Mouse (Mus musculus): ENCODE measurements around the gene 1700086D15Rik. TPM values are rescaled to one million over a fixed set of nuclear protein-coding genes. Genes with fewer than 3 reads are reported as not detected.

Gene 1700086D15Rik
- polyA plus RNA-seq, 1 experiment from 2014 or later = not detected

DNA sequence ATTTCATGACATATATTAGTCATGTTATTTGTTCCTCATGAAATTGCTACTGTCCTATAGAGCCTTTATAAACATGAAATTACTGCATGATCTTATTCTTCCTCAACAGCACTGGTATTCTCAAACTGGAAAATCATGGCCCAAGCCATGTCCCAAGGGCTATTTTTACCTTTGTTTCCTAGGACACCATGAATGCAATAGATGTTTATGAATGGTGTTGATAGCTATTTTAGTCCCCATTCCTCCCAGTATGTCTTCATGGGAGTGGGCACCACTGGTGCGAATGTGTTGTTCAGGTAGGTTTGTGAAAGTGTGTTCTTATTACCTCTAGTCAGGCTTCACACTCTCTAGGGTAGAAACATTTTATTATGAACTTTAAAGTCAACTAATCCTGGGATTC is 25.4 kb upstream of the 1700086D15Rik start:
- no peak overlapping the region for H3K4me3 ChIP-seq (ENCODE audit: low read depth, low read length)
- no peak for ATAC-seq (ENCODE audit: insufficient number of reproducible peaks, insufficient read depth, low FRiP score, low read depth)
- no peaks in the 10 kb centered on the region for H3K4me1 ChIP-seq (ENCODE audit: control insufficient read depth, insufficient read depth, low read length)
- no peaks in the 10 kb centered on the region for H3K27me3 ChIP-seq (ENCODE audit: control insufficient read depth, insufficient read depth, low read length)
- H3K27ac ChIP-seq (ENCODE audit: low read length) = no peak overlapping the region
- no peaks in the 10 kb centered on the region; the same call in 1 of the 2 replicates for H3K36me3 ChIP-seq (ENCODE audit: control insufficient read depth, insufficient read depth, low read length)
- H3K9me3 ChIP-seq (ENCODE audit: control insufficient read depth, low read depth, low read length) = no peaks in the 10 kb centered on the region
- no peak overlapping the region for H3K4me2 ChIP-seq (replicated peaks; ENCODE audit: low read depth, low read length)
- WGBS = 89% methylated on average over 1 of the region's 1 CpGs
- no peak overlapping the region for H3K9ac ChIP-seq (replicated peaks; ENCODE audit: low read depth, low read length)

DNA sequence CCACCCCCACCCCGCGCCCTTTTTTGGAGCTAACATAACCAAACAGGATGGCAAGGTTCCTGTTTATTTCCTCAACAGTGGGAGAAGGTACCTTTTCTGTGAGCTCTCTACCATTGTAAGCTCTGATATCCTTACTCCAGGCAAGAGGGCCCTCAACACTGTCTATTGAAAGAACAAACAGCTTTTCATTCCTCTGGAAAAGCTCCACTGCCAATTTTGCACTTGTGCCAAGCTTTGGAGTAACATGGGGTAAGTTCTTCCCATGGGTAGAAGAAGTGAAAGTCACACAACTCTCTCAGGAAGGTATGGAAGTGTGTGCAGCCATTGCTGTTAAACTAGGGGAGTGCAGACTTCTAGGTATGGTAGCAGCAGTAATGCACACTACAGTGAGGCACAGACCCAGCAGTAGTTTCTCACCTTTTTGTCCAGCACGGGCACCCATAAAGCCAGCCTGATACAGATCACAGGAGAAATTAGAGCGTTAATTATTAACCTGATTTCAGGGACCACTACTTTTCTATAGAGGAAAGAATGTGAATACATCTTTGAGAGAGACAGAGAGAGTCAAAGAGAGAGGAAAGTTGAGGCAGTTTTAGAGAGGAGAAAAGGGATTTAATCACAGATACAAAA is 10.5 kb upstream of the 1700086D15Rik start:
- Histone ChIP-seq H3K4me1 (ENCODE audit: control insufficient read depth, insufficient read depth, low read length) (no peaks in the 10 kb centered on the region), H3K27me3 (ENCODE audit: control insufficient read depth, insufficient read depth, low read length) (no peaks in the 10 kb centered on the region), H3K9ac (replicated peaks; ENCODE audit: low read depth, low read length) (no peak overlapping the region), H3K27ac (ENCODE audit: low read length) (no peak overlapping the region), H3K9me3 (ENCODE audit: control insufficient read depth, low read depth, low read length) (no peaks in the 10 kb centered on the region), H3K4me2 (replicated peaks; ENCODE audit: low read depth, low read length) (no peak overlapping the region), H3K36me3 (ENCODE audit: control insufficient read depth, insufficient read depth, low read length) (no peaks in the 10 kb centered on the region), H3K4me3 (ENCODE audit: low read depth, low read length) (no peak overlapping the region)
- 82% methylated on average over 4 of the region's 4 CpGs for WGBS
- no peak for ATAC-seq (ENCODE audit: insufficient number of reproducible peaks, insufficient read depth, low FRiP score, low read depth)

DNA sequence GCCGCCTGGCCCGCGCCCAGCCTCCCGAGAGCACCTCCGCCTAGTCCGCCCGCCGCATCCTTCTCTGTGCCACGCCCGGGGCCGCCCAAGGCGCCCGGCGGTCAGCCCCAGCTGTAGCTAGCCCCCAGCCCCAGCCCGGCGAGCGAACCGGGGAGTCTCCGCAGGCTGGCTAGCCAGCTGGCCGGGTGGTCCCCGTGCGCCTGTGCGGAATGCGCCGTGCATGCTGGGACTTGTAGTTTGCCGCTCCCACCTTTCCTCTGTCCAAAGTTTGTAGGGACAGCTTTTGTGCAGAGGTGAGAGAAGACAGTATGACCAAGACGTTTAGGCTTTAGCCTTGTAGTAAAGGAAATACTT is 3.1 kb upstream of the 1700086D15Rik start, which contains the start of gene Arhgap44:
TSS of gene Arhgap44 (minus strand) at position 195 of the 354 bp plus-strand sequence.
- peak; percentile 86 for ATAC-seq (ENCODE audit: insufficient number of reproducible peaks, insufficient read depth, low FRiP score, low read depth)
- under 1% methylated on average over 25 of the region's 27 CpGs for WGBS
- H3K27ac ChIP-seq (ENCODE audit: low read length) = no peak within 1 kb of the TSS
- peak within 1 kb of the TSS; percentile 65 for H3K9ac ChIP-seq (replicated peaks; ENCODE audit: low read depth, low read length)
- no peaks in the 10 kb centered on the region for H3K36me3 ChIP-seq (ENCODE audit: control insufficient read depth, insufficient read depth, low read length)
- no peaks in the 10 kb centered on the region for H3K9me3 ChIP-seq (ENCODE audit: control insufficient read depth, low read depth, low read length)
- H3K4me2 ChIP-seq (replicated peaks; ENCODE audit: low read depth, low read length) = peak within 1 kb of the TSS; percentile 97
- H3K4me3 ChIP-seq (ENCODE audit: low read depth, low read length) = peak within 1 kb of the TSS; percentile 85
- H3K4me1 ChIP-seq (ENCODE audit: control insufficient read depth, insufficient read depth, low read length) = no peaks in the 10 kb centered on the region; the same call in 1 of the 2 replicates
- no peaks in the 10 kb centered on the region for H3K27me3 ChIP-seq (ENCODE audit: control insufficient read depth, insufficient read depth, low read length)

DNA sequence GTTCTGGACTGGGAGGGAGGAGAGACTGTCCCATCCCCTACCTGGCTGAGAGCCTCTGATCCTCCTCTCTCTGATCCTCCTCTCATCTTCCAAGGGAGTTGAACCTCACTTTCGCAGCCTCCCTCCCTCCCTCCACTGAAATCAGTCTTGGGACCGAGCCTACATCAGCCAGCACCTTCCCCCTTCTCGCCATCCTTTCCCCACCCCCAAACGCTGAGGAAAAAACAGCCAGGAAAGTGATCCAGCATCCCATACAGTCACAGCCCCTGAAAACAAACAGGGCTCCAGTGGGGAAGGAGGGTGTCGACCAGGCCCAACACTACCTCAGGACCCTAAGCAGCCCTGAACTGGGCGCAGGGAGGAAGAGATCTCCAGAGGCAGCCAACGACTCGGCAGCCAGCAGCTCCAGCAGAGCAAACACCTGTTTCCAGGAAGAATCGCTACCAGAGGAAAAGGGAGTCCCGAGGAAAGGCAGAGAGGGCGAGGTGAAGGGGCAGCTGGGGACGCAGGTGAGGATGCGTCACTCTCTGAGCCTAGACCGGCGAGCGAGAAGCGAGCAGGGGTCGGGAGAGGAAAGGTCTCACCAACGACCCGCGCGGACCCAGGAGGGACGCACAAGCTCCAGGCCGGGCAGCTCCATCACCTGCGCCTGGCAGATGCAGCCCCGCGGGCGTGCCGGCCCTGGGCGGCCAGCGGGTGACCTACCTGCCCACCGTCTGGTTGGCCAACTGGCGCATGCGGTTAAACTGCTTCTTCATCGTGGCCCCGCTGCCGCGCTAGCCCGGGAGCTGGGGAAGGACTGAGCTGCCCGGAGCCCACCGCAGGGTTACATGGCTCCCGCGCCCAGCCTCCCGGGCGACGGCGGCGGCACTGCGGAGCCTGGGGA is 2.4 kb upstream of the 1700086D15Rik start:
- no peaks in the 10 kb centered on the region for H3K36me3 ChIP-seq (ENCODE audit: control insufficient read depth, insufficient read depth, low read length)
- H3K9me3 ChIP-seq (ENCODE audit: control insufficient read depth, low read depth, low read length) = no peaks in the 10 kb centered on the region
- H3K27ac ChIP-seq (ENCODE audit: low read length) = no peak overlapping the region
- ATAC-seq (ENCODE audit: insufficient number of reproducible peaks, insufficient read depth, low FRiP score, low read depth) = peak; percentile 79; the same call in 1 of the 2 replicates
- H3K4me2 ChIP-seq (replicated peaks; ENCODE audit: low read depth, low read length) = peak overlapping the region; percentile 97
- no peaks in the 10 kb centered on the region for H3K27me3 ChIP-seq (ENCODE audit: control insufficient read depth, insufficient read depth, low read length)
- peak overlapping the region; percentile 65 for H3K9ac ChIP-seq (replicated peaks; ENCODE audit: low read depth, low read length)
- peak overlapping the region; percentile 85 for H3K4me3 ChIP-seq (ENCODE audit: low read depth, low read length)
- WGBS = 2% methylated on average over 49 of the region's 49 CpGs
- H3K4me1 ChIP-seq (ENCODE audit: control insufficient read depth, insufficient read depth, low read length) = peaks cover 4% of the 10 kb centered on the region; the same call in 1 of the 2 replicates

DNA sequence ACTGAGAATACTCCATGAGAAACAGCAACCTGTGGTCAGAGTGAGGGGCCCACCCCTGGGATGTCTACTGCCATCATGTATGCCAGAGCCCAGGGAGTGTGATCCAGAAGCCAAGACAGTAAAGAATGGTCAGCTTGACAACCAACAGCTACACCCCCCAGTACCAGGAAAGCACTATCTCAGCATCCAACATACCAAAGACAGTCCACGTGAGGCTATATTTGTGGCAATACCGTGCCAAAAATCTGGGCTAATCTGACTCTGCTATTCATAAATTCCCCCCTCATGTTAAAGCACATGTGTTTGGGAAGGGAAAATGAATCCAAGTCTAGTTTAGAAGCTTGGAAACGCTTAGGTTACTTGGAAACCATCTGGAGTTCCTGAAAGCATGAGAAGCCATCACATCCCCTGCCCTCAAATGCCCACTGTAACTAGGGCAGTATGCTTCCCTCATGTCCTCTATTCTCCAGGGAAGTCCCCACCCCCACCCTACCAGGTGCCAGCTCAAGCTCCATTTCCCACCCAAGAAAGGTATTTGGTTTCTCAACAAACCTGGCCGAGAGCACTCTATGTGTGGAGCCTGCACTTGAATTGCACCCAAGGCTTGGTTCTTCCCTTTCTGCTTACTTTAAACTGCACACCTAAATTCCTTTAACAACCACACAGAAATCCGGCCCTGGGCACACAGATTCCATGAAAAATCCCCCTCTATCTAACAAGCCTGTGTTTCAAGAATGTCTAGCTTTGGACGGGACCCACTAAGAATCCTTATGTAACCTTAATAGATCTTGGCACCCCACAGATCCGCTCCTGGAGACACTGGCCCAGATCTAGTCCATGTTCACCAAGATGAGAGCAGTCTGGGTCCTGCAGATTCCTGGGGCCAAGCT is 1.5 kb upstream of the 1700086D15Rik start:
- H3K27ac ChIP-seq (ENCODE audit: low read length) = no peak overlapping the region
- 53% methylated on average over 7 of the region's 7 CpGs for WGBS
- peak overlapping the region; percentile 97 for H3K4me2 ChIP-seq (replicated peaks; ENCODE audit: low read depth, low read length)
- ATAC-seq (ENCODE audit: insufficient number of reproducible peaks, insufficient read depth, low FRiP score, low read depth) = no peak
- H3K4me3 ChIP-seq (ENCODE audit: low read depth, low read length) = peak overlapping the region; percentile 85; the same call in 1 of the 2 replicates
- H3K27me3 ChIP-seq (ENCODE audit: control insufficient read depth, insufficient read depth, low read length) = no peaks in the 10 kb centered on the region
- H3K36me3 ChIP-seq (ENCODE audit: control insufficient read depth, insufficient read depth, low read length) = no peaks in the 10 kb centered on the region
- no peak overlapping the region for H3K9ac ChIP-seq (replicated peaks; ENCODE audit: low read depth, low read length)
- H3K4me1 ChIP-seq (ENCODE audit: control insufficient read depth, insufficient read depth, low read length) = peaks cover 4% of the 10 kb centered on the region; the same call in 1 of the 2 replicates
- H3K9me3 ChIP-seq (ENCODE audit: control insufficient read depth, low read depth, low read length) = no peaks in the 10 kb centered on the region

DNA sequence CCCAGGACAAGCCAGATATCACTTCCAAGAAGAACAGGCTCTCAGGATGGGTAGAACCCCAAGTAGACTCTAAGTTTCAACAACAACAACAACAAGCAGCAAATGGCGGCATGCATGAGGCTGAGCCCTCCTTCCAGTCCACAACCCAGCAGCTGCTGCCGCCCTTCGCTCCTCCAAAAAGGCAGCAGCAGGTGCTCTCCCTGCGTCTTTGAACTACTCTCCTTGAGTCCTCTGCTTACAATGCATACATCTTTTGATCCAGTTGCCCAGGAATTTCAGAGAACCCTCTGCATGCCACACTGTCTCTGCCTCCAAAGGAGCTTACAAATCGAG is 1.1 kb downstream of the 1700086D15Rik start:
- no peaks in the 10 kb centered on the region for H3K27me3 ChIP-seq (ENCODE audit: control insufficient read depth, insufficient read depth, low read length)
- no peak overlapping the region for H3K4me3 ChIP-seq (ENCODE audit: low read depth, low read length)
- H3K9ac ChIP-seq (replicated peaks; ENCODE audit: low read depth, low read length) = no peak overlapping the region
- no peak overlapping the region for H3K27ac ChIP-seq (ENCODE audit: low read length)
- H3K4me2 ChIP-seq (replicated peaks; ENCODE audit: low read depth, low read length) = no peak overlapping the region
- peaks cover 4% of the 10 kb centered on the region; the same call in 1 of the 2 replicates for H3K4me1 ChIP-seq (ENCODE audit: control insufficient read depth, insufficient read depth, low read length)
- H3K36me3 ChIP-seq (ENCODE audit: control insufficient read depth, insufficient read depth, low read length) = no peaks in the 10 kb centered on the region
- no peaks in the 10 kb centered on the region for H3K9me3 ChIP-seq (ENCODE audit: control insufficient read depth, low read depth, low read length)
- 90% methylated on average over 5 of the region's 5 CpGs for WGBS
- no peak for ATAC-seq (ENCODE audit: insufficient number of reproducible peaks, insufficient read depth, low FRiP score, low read depth)

GRCm38 (mm10) chr11:65157966-65158657 is 1.6 kb downstream of the 1700086D15Rik start:
- Histone ChIP-seq H3K9me3 (ENCODE audit: control insufficient read depth, low read depth, low read length) (no peaks in the 10 kb centered on the region), H3K27ac (ENCODE audit: low read length) (no peak overlapping the region), H3K36me3 (ENCODE audit: control insufficient read depth, insufficient read depth, low read length) (no peaks in the 10 kb centered on the region), H3K9ac (replicated peaks; ENCODE audit: low read depth, low read length) (no peak overlapping the region), H3K4me3 (ENCODE audit: low read depth, low read length) (no peak overlapping the region), H3K27me3 (ENCODE audit: control insufficient read depth, insufficient read depth, low read length) (no peaks in the 10 kb centered on the region), H3K4me1 (ENCODE audit: control insufficient read depth, insufficient read depth, low read length) (peaks cover 4% of the 10 kb centered on the region; the same call in 1 of the 2 replicates), H3K4me2 (replicated peaks; ENCODE audit: low read depth, low read length) (no peak overlapping the region)
- WGBS = 91% methylated on average over 20 of the region's 20 CpGs
- ATAC-seq (ENCODE audit: insufficient number of reproducible peaks, insufficient read depth, low FRiP score, low read depth) = no peak
